Mouse (Mus musculus) erythroblast, embryonic 14.5 days (primary cell): ENCODE measurements around the gene Gigyf2. TPM values are rescaled to one million over a fixed set of nuclear protein-coding genes. Genes with fewer than 3 reads are reported as not detected.

ENCODE experiments used
- H3K27me3 ChIP-seq: 2 replicates; pipeline ENCODE4 v1.6.1; 2012; ENCODE audit warnings: inconsistent platforms; ENCODE audit not compliant: control insufficient read depth
- H3K36me3 ChIP-seq: 2 replicates; pipeline ENCODE4 v1.6.1; 2012; ENCODE audit warnings: mild to moderate bottlenecking, inconsistent platforms; ENCODE audit not compliant: control insufficient read depth
- H3K4me1 ChIP-seq: 2 replicates; pipeline ENCODE4 v1.6.1; 2012; ENCODE audit warnings: inconsistent platforms; ENCODE audit not compliant: control insufficient read depth
- H3K4me3 ChIP-seq: replicated peaks from 2 replicates; pipeline ENCODE3; 2012; ENCODE audit warnings: moderate library complexity, mild to moderate bottlenecking, inconsistent platforms
- H3K9me3 ChIP-seq: 2 replicates; pipeline ENCODE4 v1.6.1; 2012; ENCODE audit warnings: low read length, inconsistent platforms, mixed read lengths; ENCODE audit not compliant: control insufficient read depth
- GATA1 ChIP-seq: IDR thresholded peaks from 2 replicates; pipeline ENCODE4 v1.6.1; 2012; ENCODE audit warnings: low read length, inconsistent platforms, mixed read lengths
- TAL1 ChIP-seq: IDR thresholded peaks from 3 replicates; pipeline ENCODE4 v1.6.1; 2012; ENCODE audit warnings: low read length, inconsistent platforms, mixed read lengths
- polyA plus RNA-seq: library from polyadenylated mRNA; stranded (reverse); fragments of >175 nt; gene quantifications from 2 replicates; pipeline ENCODE4 v1.2.3, GENCODE M21; 2012

Gene Gigyf2
- polyA plus RNA-seq, 1 experiment: 1.5 TPM

- Histone ChIP-seq H3K4me3 (no peak overlapping the region), H3K27me3 (no peaks in the 10 kb centered on the region), H3K9me3 (no peaks in the 10 kb centered on the region), H3K4me1 (no peaks in the 10 kb centered on the region; the same call in none of the 2 replicates), H3K36me3 (peaks cover 40% of the 10 kb centered on the region)
- TF ChIP-seq GATA1: no peak
- no peak for TF ChIP-seq TAL1
These were observed 23.8 kb downstream of the Gigyf2 start for GRCm38 (mm10) chr1:87350576-87350975.

- no peaks in the 10 kb centered on the region for H3K9me3 ChIP-seq
- no peaks in the 10 kb centered on the region for H3K27me3 ChIP-seq
- peaks cover 29% of the 10 kb centered on the region for H3K36me3 ChIP-seq
- no peaks in the 10 kb centered on the region for H3K4me1 ChIP-seq
- TF ChIP-seq GATA1 (no peak), TAL1 (no peak)
- H3K4me3 ChIP-seq: no peak overlapping the region
These were observed 33.5 kb downstream of the Gigyf2 start for GRCm38 (mm10) chr1:87360276-87360675.

- H3K36me3 ChIP-seq: peaks cover 76% of the 10 kb centered on the region
- TF ChIP-seq TAL1 (no peak), GATA1 (no peak)
- H3K4me3 ChIP-seq: no peak overlapping the region
- H3K27me3 ChIP-seq: no peaks in the 10 kb centered on the region
- H3K4me1 ChIP-seq: peaks cover 4% of the 10 kb centered on the region
- no peaks in the 10 kb centered on the region for H3K9me3 ChIP-seq
These were observed 51.3 kb downstream of the Gigyf2 start for GRCm38 (mm10) chr1:87378024-87378560.

GRCm38 (mm10) chr1:87379919-87380318 is 53.1 kb downstream of the Gigyf2 start:
- H3K36me3 ChIP-seq: peaks cover 67% of the 10 kb centered on the region
- peaks cover 4% of the 10 kb centered on the region for H3K4me1 ChIP-seq
- no peak for TF ChIP-seq GATA1
- no peak for TF ChIP-seq TAL1
- no peaks in the 10 kb centered on the region for H3K9me3 ChIP-seq
- no peak overlapping the region for H3K4me3 ChIP-seq
- no peaks in the 10 kb centered on the region for H3K27me3 ChIP-seq

GRCm38 (mm10) chr1:87381152-87381551 is 54.4 kb downstream of the Gigyf2 start:
- TF ChIP-seq GATA1 (no peak), TAL1 (no peak)
- peaks cover 57% of the 10 kb centered on the region for H3K36me3 ChIP-seq
- H3K4me3 ChIP-seq: no peak overlapping the region
- H3K27me3 ChIP-seq: no peaks in the 10 kb centered on the region
- H3K4me1 ChIP-seq: peaks cover 7% of the 10 kb centered on the region
- H3K9me3 ChIP-seq: no peaks in the 10 kb centered on the region

GRCm38 (mm10) chr1:87386436-87387092 is 59.8 kb downstream of the Gigyf2 start:
- Histone ChIP-seq H3K27me3 (no peaks in the 10 kb centered on the region), H3K9me3 (no peaks in the 10 kb centered on the region), H3K4me3 (no peak overlapping the region), H3K4me1 (peaks cover 14% of the 10 kb centered on the region), H3K36me3 (peaks cover 56% of the 10 kb centered on the region)
- no peak for TF ChIP-seq TAL1
- TF ChIP-seq GATA1: no peak

- Histone ChIP-seq H3K36me3 (peaks cover 41% of the 10 kb centered on the region), H3K4me3 (no peak overlapping the region), H3K4me1 (no peaks in the 10 kb centered on the region), H3K9me3 (no peaks in the 10 kb centered on the region), H3K27me3 (no peaks in the 10 kb centered on the region)
- TF ChIP-seq TAL1: no peak
These were observed 66.8 kb downstream of the Gigyf2 start for GRCm38 (mm10) chr1:87393444-87394195.

- TF ChIP-seq TAL1: no peak
- TF ChIP-seq GATA1: no peak
- Histone ChIP-seq H3K27me3 (no peaks in the 10 kb centered on the region), H3K9me3 (no peaks in the 10 kb centered on the region), H3K4me3 (no peak within 1 kb of the TSS), H3K36me3 (peaks cover 34% of the 10 kb centered on the region), H3K4me1 (no peaks in the 10 kb centered on the region)
These were observed 67.8 kb downstream of the Gigyf2 start, which contains the start of gene Kcnj13 for GRCm38 (mm10) chr1:87394594-87394993. TSS of gene Kcnj13 (minus strand) at chr1:87394729.

GRCm38 (mm10) chr1:87396923-87397586 is 70.3 kb downstream of the Gigyf2 start:
- no peak overlapping the region for H3K4me3 ChIP-seq
- H3K9me3 ChIP-seq: no peaks in the 10 kb centered on the region
- H3K36me3 ChIP-seq: peaks cover 22% of the 10 kb centered on the region
- no peaks in the 10 kb centered on the region for H3K27me3 ChIP-seq
- no peaks in the 10 kb centered on the region for H3K4me1 ChIP-seq
- TF ChIP-seq GATA1 (no peak), TAL1 (no peak)
